Mouse (Mus musculus) lung, embryonic 16.5 days (tissue): ENCODE results near the gene L3mbtl3. TPM values are rescaled to one million over a fixed set of nuclear protein-coding genes. Genes with fewer than 3 reads are reported as not detected.

Experiments
- ATAC-seq: fragments of 200-750 bp; cut with Nextera tagmentation; 2 replicates; pipeline ENCODE4 v1.8.0; 2017; ENCODE audit warnings: low read depth, mild to moderate bottlenecking, moderate library complexity
- H3K27ac ChIP-seq: fragments of 300-500 bp; sonication (generic); 2 replicates; pipeline ENCODE4 v1.5.1; 2014; ENCODE audit warnings: mild to moderate bottlenecking, control low read depth, low read length
- H3K27me3 ChIP-seq: fragments of 300-500 bp; sonication (generic); 2 replicates; pipeline ENCODE4 v1.6.1; 2014; ENCODE audit warnings: low read depth, low read length, mixed read lengths; ENCODE audit not compliant: control insufficient read depth, insufficient read depth
- H3K36me3 ChIP-seq: fragments of 300-500 bp; sonication (generic); 2 replicates; pipeline ENCODE4 v1.6.1; 2014; ENCODE audit warnings: low read length; ENCODE audit not compliant: control insufficient read depth, insufficient read depth
- H3K4me1 ChIP-seq: fragments of 300-500 bp; sonication (generic); replicated peaks from 2 replicates; pipeline ENCODE4 v1.6.1; 2014; ENCODE audit warnings: low read length, mixed read lengths; ENCODE audit not compliant: control insufficient read depth, insufficient read depth
- H3K4me2 ChIP-seq: fragments of 300-500 bp; sonication (generic); 2 replicates; pipeline ENCODE4 v1.6.1; 2014; ENCODE audit warnings: low read depth, low read length, control low read depth
- H3K4me3 ChIP-seq: fragments of 300-500 bp; sonication (generic); 2 replicates; pipeline ENCODE4 v1.5.1; 2014; ENCODE audit warnings: mild to moderate bottlenecking, low read length, control low read depth
- H3K9ac ChIP-seq: fragments of 300-500 bp; sonication (generic); 2 replicates; pipeline ENCODE4 v1.6.1; 2014; ENCODE audit warnings: low read length, control low read depth
- H3K9me3 ChIP-seq: fragments of 300-500 bp; sonication (generic); 2 replicates; pipeline ENCODE4 v1.6.1; 2016; ENCODE audit warnings: low read length; ENCODE audit not compliant: control insufficient read depth
- WGBS: fragments of 180-500 bp; shearing (Covaris S2); extraction: QIAGEN DNeasy Blood & Tissue Kit; methylation state at CpG from one replicate; pipeline ENCODE4 v1.1.7; 2014; 5-methylcytosine and 5-hydroxymethylcytosine counted together
- polyA plus RNA-seq: library from polyadenylated mRNA; unstranded; fragments of >200 nt; fragmentation: Nextera tagmentation; extraction: Ambion mirVana; gene quantifications from 2 replicates; pipeline ENCODE4 v1.2.1, GENCODE M21; 2015

Gene L3mbtl3
- polyA plus RNA-seq, 1 experiment from 2014 or later: 13.5 TPM

DNA sequence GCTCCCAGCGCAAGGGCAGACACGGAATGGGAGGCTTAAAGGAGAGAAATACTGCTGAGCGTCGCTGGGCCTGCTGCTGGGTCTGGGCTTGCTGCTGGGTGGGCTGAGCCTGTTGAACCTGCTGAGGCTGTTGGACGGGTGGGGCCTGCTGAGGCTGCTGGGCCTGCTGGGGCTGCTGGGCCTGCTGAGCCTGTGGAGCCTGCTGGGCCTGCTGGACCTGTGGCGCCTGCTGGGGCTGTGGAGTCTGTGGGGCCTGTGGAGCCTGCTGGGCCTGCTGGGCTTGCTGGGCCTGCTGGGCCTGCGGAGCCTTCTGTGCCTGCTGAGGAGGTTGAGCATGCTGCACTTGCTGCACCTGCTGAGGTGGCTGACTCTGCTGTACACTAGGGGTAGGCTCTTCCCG is 95.8 kb downstream of the L3mbtl3 start:
- peaks cover 22% of the 10 kb centered on the region for H3K36me3 ChIP-seq

GRCm38 (mm10) chr10:26275414-26275813 is 100.4 kb downstream of the L3mbtl3 start:
- Histone ChIP-seq H3K36me3 (peaks cover 30% of the 10 kb centered on the region), H3K27me3 (no peaks in the 10 kb centered on the region), H3K9ac (no peak overlapping the region), H3K9me3 (no peaks in the 10 kb centered on the region), H3K4me3 (no peak overlapping the region), H3K27ac (no peak overlapping the region), H3K4me1 (no peaks in the 10 kb centered on the region), H3K4me2 (no peak overlapping the region)
- WGBS: 88% methylated on average over 6 of the region's 6 CpGs
- ATAC-seq: no peak

More for the DNA sequence above, 95.8 kb downstream of the L3mbtl3 start:
- Histone ChIP-seq H3K4me2 (no peak overlapping the region), H3K9me3 (no peaks in the 10 kb centered on the region), H3K4me1 (no peaks in the 10 kb centered on the region), H3K9ac (no peak overlapping the region), H3K4me3 (no peak overlapping the region), H3K27ac (no peak overlapping the region), H3K27me3 (no peaks in the 10 kb centered on the region)
- peak; percentile 78 for ATAC-seq
- 63% methylated on average over 8 of the region's 8 CpGs for WGBS

GRCm38 (mm10) chr10:26263744-26264459 is 111.9 kb downstream of the L3mbtl3 start:
- Histone ChIP-seq H3K9me3 (no peaks in the 10 kb centered on the region), H3K27ac (no peak overlapping the region), H3K9ac (no peak overlapping the region), H3K4me3 (no peak overlapping the region), H3K27me3 (no peaks in the 10 kb centered on the region), H3K4me2 (no peak overlapping the region), H3K36me3 (no peaks in the 10 kb centered on the region), H3K4me1 (no peaks in the 10 kb centered on the region)
- WGBS: 52% methylated on average over 3 of the region's 3 CpGs
- peak; percentile 57; the same call in 1 of the 2 replicates for ATAC-seq

- Histone ChIP-seq H3K4me3 (no peak overlapping the region), H3K27me3 (no peaks in the 10 kb centered on the region), H3K36me3 (no peaks in the 10 kb centered on the region), H3K4me2 (no peak overlapping the region), H3K4me1 (no peaks in the 10 kb centered on the region; the same call in 1 of the 2 replicates), H3K27ac (no peak overlapping the region), H3K9ac (no peak overlapping the region), H3K9me3 (no peaks in the 10 kb centered on the region)
- ATAC-seq: peak; percentile 75
- WGBS: 42% methylated on average over 4 of the region's 4 CpGs
These were observed 115.9 kb downstream of the L3mbtl3 start for GRCm38 (mm10) chr10:26259908-26260307.

DNA sequence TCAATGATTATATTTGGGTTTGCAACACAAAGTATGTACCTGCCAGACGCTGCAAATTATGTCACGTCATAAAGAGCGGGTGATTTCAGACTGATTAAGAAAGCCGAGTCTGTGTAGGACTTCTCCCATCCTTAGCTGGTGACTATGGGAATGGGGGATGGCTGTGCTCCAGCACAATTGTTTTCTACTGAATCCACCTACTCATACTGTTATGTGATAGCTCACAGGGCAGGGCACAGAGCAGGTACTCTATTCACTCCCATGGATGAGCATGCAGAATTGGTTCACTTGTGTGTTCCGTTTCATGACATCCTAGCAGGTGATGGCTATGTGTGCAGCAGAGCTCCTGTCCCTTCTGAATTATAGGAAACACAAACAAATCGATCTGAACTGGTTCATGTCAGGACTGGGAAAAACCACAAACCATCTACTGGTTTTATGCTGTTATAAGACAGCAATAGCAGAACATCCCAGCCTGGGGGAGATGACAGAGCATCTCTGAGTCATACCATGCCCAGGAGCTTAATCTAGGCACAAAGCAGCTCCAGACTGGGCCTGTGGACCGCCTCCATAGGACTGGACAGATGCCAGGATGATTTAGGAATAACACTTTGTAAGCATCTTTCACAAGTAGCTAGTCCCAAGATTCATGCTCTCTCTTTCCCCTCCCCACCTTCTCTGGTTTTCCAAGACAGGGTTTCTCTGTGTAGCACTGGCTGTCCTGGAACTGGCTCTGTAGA is 126.2 kb downstream of the L3mbtl3 start:
- Histone ChIP-seq H3K9me3 (no peaks in the 10 kb centered on the region), H3K36me3 (no peaks in the 10 kb centered on the region), H3K4me3 (no peak overlapping the region), H3K9ac (no peak overlapping the region), H3K27ac (no peak overlapping the region), H3K4me2 (no peak overlapping the region), H3K27me3 (no peaks in the 10 kb centered on the region), H3K4me1 (no peaks in the 10 kb centered on the region)
- ATAC-seq: no peak
- 68% methylated on average over 7 of the region's 7 CpGs for WGBS

DNA sequence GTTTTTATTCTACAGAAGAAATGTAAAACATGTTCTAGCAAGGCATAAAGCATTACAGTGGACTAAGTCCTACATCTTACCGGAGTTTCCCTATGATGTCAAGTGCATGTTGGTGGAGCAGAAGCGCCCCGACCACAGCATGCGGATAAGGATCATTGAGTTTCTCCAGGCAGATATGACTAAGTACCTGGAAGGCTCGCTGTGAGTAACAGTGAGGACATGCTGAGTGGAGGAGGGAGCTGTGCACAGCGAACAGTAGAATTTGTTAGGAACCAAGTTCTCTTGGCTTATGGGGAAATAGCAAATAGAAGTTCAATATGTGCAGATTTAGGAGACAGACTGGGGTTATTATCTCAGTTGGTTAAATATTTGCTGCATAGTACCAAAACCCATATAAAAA is 131.3 kb downstream of the L3mbtl3 start:
- WGBS: 74% methylated on average over 6 of the region's 6 CpGs
- H3K4me2 ChIP-seq: no peak overlapping the region
- no peaks in the 10 kb centered on the region for H3K27me3 ChIP-seq
- H3K9ac ChIP-seq: no peak overlapping the region
- H3K36me3 ChIP-seq: no peaks in the 10 kb centered on the region
- no peak for ATAC-seq
- no peaks in the 10 kb centered on the region for H3K9me3 ChIP-seq
- H3K27ac ChIP-seq: no peak overlapping the region
- no peaks in the 10 kb centered on the region for H3K4me1 ChIP-seq
- no peak overlapping the region for H3K4me3 ChIP-seq

DNA sequence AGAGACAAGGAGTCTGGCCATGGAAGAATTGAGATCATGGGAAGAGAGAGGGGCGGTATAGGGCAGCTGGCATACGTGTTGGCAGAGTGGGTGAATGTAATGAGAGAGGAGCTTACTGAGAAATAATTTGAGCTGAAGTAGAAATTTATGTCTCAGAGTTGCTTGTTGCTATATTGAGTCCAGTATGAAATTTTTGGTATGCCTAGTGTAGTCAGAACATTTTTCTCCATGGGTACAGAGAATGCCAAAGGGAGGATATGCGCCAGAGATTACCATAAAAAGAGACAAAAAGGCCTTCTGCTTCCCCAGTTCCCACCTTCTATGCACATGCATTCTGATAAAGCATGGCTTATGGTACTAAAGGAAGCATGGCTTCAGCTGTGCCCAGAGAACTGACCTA is 132.6 kb downstream of the L3mbtl3 start:
- no peak for ATAC-seq
- Histone ChIP-seq H3K9ac (no peak overlapping the region), H3K4me2 (no peak overlapping the region), H3K4me1 (no peaks in the 10 kb centered on the region; the same call in 1 of the 2 replicates), H3K4me3 (no peak overlapping the region), H3K27me3 (no peaks in the 10 kb centered on the region), H3K36me3 (no peaks in the 10 kb centered on the region), H3K27ac (no peak overlapping the region), H3K9me3 (no peaks in the 10 kb centered on the region)
- 88% methylated on average over 3 of the region's 3 CpGs for WGBS

- Histone ChIP-seq H3K27me3 (no peaks in the 10 kb centered on the region), H3K4me1 (no peaks in the 10 kb centered on the region; the same call in 1 of the 2 replicates), H3K4me2 (no peak overlapping the region), H3K9me3 (no peaks in the 10 kb centered on the region), H3K27ac (peak overlapping the region; percentile 43), H3K9ac (no peak overlapping the region), H3K36me3 (no peaks in the 10 kb centered on the region), H3K4me3 (no peak overlapping the region)
- ATAC-seq: peak; percentile 89
- 12% methylated on average over 1 of the region's 1 CpGs for WGBS
These were observed 136.7 kb downstream of the L3mbtl3 start for GRCm38 (mm10) chr10:26239090-26239489.

DNA sequence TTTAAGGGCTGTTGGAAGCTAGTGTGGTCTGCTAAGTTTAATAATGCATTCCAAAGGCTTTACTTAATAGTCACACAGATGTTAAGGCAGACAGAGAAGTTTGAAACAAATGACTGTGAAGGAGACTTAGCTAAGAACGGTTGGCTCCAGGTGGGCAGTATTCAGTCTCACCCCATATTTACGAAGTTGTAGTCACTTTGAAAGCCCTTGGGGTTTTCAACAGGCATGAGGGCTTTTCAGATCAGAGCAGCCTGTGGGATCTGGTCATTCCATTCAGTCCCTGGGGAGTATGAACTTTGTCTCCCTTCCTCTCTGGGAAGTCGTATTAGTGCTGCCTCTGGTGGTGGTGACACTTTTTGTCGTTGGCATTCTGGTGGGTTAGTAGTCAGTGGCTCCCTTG is 137.2 kb downstream of the L3mbtl3 start:
- 19% methylated on average over 4 of the region's 4 CpGs for WGBS
- Histone ChIP-seq H3K27ac (peak overlapping the region; percentile 43), H3K4me2 (no peak overlapping the region), H3K4me3 (no peak overlapping the region), H3K9me3 (no peaks in the 10 kb centered on the region), H3K36me3 (no peaks in the 10 kb centered on the region), H3K4me1 (no peaks in the 10 kb centered on the region; the same call in 1 of the 2 replicates), H3K27me3 (no peaks in the 10 kb centered on the region), H3K9ac (no peak overlapping the region)
- ATAC-seq: peak; percentile 62
